Mouse (Mus musculus) heart, adult 8-10 months (tissue): ENCODE results near the gene Fbxo31. TPM values are rescaled to one million over a fixed set of nuclear protein-coding genes. Genes with fewer than 3 reads are reported as not detected.

Experiments used
- DNase-seq: peaks from one replicate; pipeline ENCODE4 v3.0.0; 2022; ENCODE audit warnings: low spot score
- total RNA-seq, 4 experiments: library from RNA; stranded (reverse); gene quantifications; 2 replicates each; pipeline ENCODE4 v1.2.4; 2022

The Fbxo31 gene
- total RNA-seq, 4 experiments from 2014 or later = 93.3 to 137 (median 102) TPM

- DNase-seq = no peak
Observed at GRCm38 (mm10) chr8:121552506-121552905, 26.1 kb downstream of the Fbxo31 start.

- no peak for DNase-seq
Observed at GRCm38 (mm10) chr8:121551065-121551985, 27.3 kb downstream of the Fbxo31 start.

- DNase-seq = no peak
Observed at GRCm38 (mm10) chr8:121550056-121550455, 28.6 kb downstream of the Fbxo31 start.

GRCm38 (mm10) chr8:121547132-121547531 is 31.5 kb downstream of the Fbxo31 start:
- DNase-seq = peak; percentile 72

GRCm38 (mm10) chr8:121544936-121545335 is 33.7 kb downstream of the Fbxo31 start:
- no peak for DNase-seq

GRCm38 (mm10) chr8:121544276-121544785 is 34.3 kb downstream of the Fbxo31 start, which contains the start of gene 1700018B08Rik:
Gene 1700018B08Rik, minus strand, starts transcription at chr8:121544320.
- DNase-seq = no peak

GRCm38 (mm10) chr8:121542901-121543300 is 35.7 kb downstream of the Fbxo31 start:
- no peak for DNase-seq

- no peak for DNase-seq
Observed at GRCm38 (mm10) chr8:121541862-121542261, 36.7 kb downstream of the Fbxo31 start.

- peak; percentile 23 for DNase-seq
Observed at GRCm38 (mm10) chr8:121532381-121532780, 46.2 kb downstream of the Fbxo31 start.

GRCm38 (mm10) chr8:121530639-121531038 is 48.0 kb downstream of the Fbxo31 start:
- no peak for DNase-seq

GRCm38 (mm10) chr8:121528790-121529189 is 49.8 kb downstream of the Fbxo31 start:
- peak; percentile 34 for DNase-seq

GRCm38 (mm10) chr8:121527751-121528150 is 50.9 kb downstream of the Fbxo31 start:
- DNase-seq = no peak

- no peak for DNase-seq
Observed at GRCm38 (mm10) chr8:121526811-121527550, 51.6 kb downstream of the Fbxo31 start.

GRCm38 (mm10) chr8:121525111-121525818 is 53.3 kb downstream of the Fbxo31 start:
- DNase-seq = no peak

- peak; percentile 78 for DNase-seq
Observed at GRCm38 (mm10) chr8:121513429-121513828, 65.2 kb downstream of the Fbxo31 start.

GRCm38 (mm10) chr8:121511751-121512150 is 66.9 kb downstream of the Fbxo31 start:
- no peak for DNase-seq

Other genes starting within 250 kb of the Fbxo31 start
- not detected for gene 1700018B08Rik, start 34.5 kb downstream of the Fbxo31 start, total RNA-seq
- gene Map1lc3b, start 11.6 kb upstream of the Fbxo31 start, total RNA-seq = 100 to 1,000 TPM; 264 to 289 (median 284) TPM
- 10 to 100 TPM; 23.7 to 30.9 (median 26.2) TPM for gene Zcchc14, start 74.1 kb upstream of the Fbxo31 start, total RNA-seq
- under 1 TPM in 1 of 4 experiments, not detected in 3; 0.16 TPM for gene Jph3, start 150.8 kb upstream of the Fbxo31 start, total RNA-seq